Mouse (Mus musculus) kidney, adult 11 months (tissue): ENCODE measurements around the gene Sema4b.

ENCODE experiments used
- DNase-seq: peaks from one replicate; pipeline ENCODE4 v3.0.0; 2022

The Sema4b gene

DNA sequence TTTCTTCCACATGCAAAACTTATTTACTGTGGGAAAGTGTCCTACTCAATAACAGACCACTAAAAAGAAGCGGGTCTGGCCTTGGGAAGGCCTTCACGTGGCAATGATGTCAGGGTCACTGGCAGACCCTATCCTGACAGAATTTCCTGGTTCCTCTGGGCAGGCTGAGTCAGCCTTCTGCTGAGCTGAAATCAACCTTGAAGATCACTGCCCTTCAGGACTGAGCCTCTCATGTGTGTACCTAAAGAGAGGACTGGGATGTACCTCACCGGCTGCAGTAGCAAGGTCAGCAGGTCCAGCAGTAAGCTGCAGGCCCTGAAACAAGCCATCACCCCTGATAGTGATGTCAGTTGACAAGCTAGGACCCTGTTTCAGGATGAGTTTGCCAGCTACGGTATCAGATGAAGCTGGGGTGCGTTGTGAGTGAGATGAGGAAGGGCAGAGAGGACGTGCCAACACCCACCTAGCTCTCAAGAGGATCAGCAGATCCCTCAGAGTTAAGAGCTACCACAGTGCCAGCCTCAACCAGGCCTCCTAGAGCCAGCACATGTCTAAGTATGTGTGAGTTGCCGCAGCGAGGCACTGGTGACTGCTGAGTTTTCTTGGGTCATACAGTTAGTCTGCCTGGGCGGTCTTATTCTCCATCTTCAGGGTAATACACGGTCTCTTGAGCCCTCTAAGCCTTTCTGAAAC is 8.5 kb upstream of the Sema4b start:
- no peak for DNase-seq

DNA sequence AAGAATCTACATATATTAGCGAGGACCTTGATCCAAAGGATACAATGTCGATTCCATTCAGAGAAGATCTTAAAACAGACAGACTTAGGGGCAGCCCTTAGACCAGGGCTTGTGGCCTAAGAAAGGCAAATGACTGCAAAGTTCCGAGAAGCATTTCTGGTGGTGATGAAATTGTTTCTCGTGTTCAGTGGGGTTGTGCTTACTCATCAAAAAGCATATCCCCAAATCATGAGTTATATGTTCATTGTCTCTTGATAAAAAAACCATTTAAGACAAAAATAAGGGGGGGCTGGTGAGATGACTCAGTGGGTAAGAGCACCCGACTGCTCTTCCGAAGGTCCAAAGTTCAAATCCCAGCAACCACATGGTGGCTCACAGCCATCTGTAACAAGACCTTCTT is 7.3 kb upstream of the Sema4b start:
- DNase-seq = no peak

DNA sequence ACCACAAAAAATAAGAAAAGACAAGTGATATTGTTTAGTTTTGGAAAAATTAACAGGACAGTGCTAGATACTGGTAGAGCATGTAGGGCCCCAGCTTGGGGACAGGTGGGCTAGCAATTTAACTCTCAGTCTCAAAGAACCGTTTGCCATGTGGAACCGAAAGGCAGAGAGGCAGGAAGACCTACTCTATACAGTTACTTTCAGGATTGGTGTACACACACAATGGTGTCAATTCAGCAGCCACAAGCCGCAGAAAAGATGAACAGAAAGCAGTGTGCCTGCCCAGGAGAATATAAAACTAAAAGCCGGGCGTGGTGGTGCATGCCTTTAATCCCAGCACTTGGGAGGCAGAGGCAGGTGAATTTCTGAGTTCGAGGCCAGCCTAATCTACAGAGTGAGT is 6.9 kb upstream of the Sema4b start:
- no peak for DNase-seq

DNA sequence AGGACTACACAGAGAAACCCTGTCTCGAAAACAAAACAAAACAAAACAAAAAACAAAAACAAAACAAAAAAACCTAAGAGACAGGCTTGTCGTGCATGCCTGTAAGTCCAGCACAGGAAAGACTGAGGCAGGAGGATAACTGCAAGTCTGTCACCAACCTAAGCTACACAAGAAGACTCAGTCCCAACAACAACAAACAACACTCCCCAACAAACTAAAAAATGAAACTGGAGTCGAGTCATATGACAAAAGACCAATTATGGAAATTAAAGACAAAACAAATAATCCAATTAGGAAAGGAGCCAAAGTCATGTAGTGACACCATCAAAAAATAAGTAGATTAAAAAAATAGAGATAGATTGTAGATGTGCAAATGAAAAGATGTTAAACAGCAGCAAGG is 6.4 kb upstream of the Sema4b start:
- DNase-seq = no peak

DNA sequence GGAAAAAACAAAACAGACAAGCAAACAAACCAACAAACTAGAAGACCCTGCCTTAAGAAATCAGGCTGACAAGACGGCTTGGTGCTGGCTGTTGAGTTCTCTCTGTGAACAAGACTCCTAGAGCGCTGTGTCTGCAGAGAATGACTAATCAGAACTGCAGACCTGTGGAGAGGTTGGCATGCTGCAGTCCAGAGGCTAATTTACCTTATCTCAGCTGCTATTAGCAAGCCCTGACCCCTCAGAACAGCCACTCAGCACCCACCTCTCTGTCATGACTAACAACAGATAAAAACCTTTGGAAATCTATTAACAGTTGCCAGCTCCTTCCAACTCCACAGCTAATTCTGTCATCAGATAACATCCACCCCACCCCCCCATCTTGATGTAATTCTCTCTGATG is 5.6 kb upstream of the Sema4b start:
- no peak for DNase-seq

DNA sequence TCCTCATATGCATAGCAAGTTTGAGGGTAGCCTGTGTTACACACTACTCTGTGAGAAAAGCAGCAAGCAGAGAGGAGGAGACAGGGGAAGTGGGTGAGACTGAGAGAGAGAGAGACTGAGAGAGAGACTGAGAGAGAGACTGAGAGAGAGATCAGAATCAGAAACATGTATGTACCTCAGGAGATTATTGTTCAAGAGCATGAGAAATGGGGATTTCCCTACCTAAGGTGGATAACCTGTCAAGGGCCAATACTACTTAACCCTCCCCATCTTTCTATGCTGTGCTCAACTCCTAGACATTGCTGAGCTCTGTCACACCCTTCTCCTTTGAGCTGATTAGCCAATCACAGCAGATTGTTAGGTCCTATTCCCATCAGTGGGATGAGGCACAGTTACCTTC is 4.5 kb upstream of the Sema4b start:
- no peak for DNase-seq

DNA sequence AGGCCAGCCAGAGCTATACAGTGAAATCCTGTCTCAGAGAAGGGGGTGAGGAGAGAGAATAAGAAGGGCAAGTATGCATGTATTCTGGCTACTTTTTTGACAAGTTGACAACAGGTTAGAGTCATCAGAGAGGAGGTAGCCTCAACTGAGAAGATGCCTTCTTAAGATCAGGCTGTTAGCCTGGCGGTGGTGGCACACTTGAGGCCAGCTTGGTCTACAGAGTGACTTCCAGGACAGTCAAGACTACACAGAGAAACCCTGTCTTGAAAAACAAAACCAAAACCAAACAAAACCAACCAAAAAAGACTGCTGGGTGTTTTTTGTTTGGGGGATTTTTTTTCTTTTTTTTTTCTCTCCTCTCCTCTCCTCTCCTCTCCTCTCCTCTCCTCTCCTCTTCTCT is 3.2 kb upstream of the Sema4b start:
- no peak for DNase-seq

DNA sequence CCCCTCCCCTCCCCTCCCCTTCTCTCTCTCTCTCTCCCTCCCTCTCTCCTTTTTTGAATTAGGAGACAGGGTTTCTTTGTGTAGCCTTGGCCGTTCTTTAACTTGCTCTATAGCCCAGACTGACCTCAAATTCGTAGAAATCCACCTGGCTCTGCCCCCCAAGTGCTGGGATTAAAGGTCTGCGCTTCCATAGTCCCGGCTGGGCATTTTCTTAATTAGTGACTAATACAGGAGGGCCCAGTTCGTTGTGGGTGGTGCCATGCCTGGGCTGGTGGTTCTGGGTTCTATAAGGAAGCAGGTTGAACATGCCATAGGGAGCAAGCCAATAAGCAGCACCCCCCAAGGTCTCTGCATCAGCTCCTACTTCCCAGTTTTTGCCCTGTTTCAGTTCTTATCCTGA is 2.7 kb upstream of the Sema4b start:
- DNase-seq = peak; percentile 71

DNA sequence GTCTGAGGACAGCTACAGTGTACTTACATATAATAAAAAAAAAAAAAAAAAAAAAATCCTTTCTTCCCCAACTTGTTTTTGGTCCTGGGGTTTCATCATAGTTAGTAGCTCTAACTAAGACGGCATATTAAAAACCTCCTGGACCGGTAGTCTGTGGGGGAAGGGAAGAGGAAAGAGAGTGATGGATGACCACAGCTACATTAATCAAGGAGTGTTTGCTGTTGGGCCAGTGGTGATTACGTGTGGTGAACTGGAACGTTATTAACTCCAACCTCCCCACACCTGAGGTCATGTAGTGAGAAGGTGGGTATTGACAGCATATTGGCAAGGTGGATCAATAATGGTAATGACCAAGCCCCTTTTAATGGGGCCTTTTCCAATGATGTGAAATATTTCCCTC is 2.1 kb upstream of the Sema4b start:
- no peak for DNase-seq

DNA sequence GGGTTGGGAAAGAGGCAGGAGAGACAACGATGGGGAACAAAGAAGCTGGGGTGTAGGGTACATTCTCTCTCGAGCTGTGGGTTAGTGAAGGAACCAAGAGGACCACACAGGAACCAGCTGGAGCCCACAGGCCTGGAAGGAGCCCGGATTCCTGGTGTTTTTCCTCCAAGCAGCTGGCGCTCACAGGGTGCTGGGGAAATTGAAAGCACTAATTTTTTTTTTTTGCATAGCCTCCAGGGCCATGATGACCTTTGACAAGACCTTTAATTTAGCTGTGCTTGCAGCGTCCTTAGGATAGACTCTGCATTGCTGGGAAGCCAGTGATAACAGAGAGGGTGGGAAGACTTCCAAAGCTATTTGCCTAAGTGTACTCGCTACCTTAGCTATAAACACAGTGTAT is 1.7 kb upstream of the Sema4b start:
- no peak for DNase-seq

DNA sequence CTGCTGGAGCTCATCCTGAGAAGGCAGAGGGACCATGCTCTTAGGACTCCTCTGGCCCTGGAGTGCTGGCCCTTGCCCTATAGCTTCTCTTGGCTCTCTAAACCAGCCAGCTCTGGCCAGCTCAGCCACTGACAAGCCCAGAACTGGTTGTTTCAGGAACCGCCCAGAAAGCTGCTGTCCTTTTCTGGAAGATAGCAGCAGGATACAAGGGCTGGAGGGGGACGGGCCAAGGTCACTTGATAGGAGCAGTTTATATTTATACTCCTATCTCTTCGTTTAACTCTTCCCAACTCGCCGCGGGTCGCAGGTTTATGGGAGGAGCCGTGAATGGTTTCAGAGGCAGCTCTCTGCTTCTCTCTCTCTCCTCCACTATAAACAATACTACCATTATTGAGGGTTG is 620 bp upstream of the Sema4b start:
- peak; percentile 89 for DNase-seq

DNA sequence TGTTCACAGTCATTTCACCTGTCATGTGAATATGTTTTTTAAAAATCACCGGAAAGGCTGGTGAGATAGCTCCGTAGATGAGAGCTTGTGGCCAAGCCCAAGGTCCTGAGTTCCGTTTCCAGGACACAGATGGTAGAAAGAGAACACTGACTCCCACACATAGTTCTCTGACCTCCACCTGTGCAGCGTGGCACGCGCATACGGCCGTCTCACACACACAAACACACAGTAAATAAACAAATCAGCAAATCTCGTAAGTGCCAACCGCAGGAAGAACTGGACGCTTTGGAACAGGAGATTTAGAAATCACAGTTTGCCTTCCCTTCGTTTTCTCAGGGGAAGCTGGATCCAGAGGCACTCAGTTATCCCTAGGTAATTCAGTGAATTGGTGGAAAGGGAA is 860 bp downstream of the Sema4b start:
- DNase-seq = no peak

DNA sequence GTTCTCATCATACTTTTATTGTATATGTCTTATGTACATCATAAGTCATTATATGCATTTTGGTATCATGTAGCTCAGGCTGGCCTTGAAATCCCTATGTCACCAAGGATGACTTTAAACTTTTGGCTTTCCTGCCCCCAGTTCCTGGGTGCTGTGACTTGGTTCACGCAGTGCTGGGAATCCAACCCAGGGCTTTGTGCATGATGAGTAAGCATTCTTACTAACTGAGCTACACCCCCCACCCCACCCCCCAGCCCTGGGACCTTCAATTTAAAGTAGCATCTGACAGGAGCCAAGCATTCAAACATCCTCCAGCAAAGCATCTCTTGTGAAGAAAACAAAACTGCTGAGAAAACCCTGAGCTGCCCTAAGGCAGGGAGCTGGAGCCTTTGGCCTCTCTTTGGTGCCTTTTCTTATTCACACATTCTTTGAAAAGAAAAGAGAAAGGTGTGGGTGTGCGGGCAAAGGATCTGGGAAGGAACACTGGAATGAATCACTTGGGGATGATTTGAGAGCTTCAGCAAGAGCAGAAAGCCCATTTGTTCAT is 2.0 kb downstream of the Sema4b start:
- DNase-seq = no peak

DNA sequence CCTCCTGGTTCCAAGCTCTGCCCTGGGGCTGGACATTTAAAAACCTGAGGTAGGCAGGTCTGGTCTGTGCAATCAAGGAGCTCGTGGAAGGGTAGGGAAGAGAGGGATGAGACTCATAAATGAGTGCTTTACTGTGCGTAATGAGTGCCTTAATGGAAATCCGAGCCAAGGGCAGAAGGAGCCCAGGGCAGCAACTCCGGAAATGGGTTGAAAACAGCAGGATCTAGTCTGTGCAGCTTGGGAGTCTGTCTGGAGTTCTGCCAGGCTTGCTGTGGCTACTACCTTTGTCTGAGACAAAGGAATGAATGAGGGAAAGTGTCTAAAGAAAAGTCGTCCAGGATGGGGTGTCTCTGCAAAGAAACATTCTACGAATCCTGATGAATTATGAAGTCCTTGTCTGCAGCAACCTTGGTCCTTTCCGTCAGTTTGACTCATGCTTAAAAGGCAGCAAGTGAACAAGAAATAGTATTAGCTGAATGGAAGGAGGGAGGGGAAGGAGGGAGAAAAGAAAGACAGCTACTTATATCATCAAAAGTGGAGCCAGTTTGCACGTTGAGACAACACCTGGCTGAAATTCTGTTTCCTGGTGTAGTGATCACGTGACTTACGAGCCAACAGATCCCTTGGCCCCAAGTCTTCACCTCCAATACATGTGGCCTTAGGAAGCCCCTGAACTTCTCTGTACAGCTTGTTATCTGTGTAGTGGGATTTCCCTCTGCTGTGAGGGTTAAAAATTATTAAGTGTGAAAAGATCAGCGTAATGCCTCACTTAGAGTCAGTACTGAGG is 2.7 kb downstream of the Sema4b start:
- DNase-seq = no peak

DNA sequence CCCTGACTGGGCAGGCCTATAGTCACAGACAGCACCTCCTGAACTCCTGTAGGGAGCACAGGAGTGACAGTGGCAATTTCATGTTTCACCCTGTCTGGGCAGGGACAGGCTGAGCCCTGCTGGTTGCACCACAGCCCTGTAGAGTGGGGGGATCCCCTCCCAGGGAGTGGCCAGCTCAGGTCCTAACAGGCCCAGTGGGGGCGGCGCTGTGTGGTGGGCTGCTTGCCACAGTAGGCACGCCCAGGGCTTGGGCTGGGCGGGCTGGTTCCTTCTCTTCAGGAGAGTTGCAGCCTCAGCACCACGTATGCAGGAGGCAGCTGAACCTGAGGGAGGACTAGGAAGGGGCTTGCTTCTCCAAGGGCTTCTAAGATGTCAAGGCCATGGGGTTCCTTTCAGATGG is 4.8 kb downstream of the Sema4b start:
- peak; percentile 74 for DNase-seq

DNA sequence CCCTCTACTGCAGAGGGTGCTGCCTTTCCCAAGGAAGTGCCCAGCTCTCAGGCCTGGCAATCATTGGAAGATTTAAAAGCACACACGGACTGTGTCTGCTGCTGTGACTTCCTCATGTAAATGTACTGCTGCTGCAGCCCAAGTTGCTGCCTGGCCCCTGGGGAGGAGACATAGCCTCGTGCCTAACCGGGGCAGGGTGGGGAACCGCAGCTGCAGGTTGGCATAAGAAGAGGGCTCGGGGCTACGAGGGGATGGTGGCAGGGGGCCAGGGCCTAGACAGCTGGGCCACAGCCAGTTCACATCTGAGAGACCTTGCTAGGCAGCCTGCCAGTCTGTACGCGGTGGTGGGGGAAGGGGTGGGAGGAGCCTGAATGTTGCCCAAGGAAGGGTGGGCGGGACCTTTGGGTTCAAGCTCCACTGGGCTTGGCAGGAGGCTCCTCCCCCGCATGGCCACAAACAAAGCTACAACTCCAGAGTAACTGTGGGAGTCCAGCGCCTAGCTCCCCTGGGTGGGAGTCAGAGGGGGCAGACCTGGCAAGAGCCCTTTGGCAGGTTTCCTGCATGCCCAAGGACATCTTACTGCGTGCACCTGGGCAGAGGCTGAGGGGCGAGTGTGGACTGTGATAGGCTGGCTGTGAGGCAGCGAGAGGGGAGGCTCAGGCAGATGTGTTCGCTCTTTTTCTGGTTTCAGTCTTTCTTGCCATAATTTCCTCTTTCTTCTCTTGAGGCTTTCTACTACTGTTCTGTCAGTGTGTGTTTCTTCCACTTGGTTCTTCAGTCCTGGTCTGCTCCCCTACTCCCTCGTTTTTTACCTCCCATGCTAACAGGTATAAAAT is 5.8 kb downstream of the Sema4b start:
- DNase-seq = peak; percentile 94

DNA sequence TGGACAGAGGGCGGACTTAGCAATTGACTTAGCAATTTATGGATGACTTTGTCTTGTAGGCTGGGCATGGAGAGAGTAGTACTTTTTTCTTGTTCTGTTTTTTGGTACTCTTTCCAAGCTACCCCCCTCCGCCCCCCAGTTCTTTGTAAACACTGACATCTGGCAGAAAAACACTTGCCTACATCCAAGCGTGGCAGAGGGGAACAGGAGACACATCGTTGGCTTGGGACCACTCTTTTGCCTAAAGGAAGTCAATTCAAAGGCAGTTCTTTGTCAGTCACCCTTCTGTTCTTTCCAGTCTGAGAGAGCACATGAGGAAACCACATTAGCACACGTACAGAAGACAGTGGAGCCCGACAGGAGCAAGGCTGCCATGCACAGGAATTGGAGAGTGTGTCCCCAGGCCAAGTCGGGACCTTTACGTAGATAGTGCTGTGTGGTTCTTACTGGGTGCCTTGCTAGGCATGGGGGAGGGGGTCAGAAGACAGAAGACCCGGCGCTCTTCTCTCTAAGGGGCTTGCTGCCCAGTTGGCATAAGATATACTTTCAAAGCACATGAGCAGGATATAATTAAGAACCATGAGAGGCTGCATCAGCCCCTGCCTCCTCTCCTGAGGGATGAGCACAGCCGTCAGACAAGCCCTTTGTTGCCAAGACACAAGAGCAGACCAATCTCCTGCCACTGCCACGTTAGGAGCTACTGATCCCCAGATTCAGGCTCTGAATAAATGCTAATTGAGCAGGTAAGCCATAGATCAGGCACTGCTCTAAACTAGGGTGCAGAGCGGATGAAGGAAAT is 7.5 kb downstream of the Sema4b start:
- DNase-seq = no peak

DNA sequence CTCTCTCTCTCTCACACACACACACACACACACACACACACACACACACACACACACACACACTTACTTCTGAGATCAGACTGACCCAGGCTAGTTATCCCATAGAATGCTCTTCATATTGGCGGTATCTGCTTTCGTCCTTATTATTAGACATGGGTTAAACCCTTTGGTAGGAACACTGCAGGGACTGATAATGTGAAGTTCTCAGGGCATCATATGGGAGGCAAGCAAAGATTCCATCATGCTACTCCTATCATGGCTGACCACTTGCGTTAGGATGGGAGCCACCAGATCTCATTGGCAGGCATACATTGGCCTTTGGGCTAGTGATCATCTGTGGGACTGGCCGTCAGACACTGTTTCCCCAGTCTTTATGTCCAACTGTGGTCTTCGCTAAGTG is 8.5 kb downstream of the Sema4b start:
- DNase-seq = no peak

DNA sequence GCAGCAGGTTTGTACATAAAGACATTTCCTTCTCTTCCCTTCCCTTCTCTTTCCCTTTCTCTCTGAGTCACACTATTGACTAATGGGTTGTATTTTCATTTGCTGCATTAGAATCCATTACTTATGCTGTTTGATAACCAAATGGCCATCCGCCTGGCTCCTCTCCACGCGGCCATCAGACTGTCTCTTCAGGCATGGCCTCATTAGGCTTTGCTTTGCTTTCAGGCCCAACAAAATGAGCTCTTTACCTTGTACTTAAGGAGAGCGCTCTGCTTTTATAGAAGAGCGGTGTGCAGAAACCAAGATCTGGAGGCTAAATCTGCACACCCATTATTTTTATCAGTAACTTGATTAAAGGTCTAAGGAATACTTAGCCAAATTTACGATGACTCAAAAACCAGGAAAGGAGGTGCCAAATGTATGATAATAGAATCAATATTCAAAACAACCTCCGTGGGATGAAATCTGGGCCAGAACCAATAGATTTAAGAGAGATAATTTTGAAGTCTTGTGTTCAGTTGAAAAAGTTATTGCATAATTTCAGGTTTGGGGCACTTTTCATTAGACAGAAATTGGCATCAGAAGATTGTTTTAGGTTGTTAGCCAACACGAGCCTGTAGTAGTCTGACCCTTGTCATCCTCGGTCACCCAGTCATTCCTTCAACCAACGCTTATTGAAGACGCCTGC is 9.1 kb downstream of the Sema4b start:
- DNase-seq = no peak

DNA sequence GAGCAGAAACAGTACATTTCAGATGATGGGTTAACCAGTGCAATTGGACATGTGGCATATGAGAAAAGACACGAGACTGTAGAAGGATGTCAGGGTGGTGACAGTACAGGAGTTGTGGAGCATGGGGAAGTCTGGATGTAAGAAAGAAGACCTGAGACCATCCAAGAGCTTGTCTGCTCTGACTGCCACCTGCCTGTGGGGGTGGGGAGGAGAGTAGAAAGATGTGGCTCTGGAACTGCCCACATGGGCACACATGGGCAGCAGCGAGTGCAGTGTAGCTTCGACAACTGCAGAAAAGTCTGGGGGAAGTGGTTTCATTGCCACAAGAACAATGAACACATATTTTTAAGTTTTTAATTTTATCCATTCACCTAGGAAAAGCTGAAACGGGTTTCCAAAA is 10.7 kb downstream of the Sema4b start:
- DNase-seq = no peak

DNA sequence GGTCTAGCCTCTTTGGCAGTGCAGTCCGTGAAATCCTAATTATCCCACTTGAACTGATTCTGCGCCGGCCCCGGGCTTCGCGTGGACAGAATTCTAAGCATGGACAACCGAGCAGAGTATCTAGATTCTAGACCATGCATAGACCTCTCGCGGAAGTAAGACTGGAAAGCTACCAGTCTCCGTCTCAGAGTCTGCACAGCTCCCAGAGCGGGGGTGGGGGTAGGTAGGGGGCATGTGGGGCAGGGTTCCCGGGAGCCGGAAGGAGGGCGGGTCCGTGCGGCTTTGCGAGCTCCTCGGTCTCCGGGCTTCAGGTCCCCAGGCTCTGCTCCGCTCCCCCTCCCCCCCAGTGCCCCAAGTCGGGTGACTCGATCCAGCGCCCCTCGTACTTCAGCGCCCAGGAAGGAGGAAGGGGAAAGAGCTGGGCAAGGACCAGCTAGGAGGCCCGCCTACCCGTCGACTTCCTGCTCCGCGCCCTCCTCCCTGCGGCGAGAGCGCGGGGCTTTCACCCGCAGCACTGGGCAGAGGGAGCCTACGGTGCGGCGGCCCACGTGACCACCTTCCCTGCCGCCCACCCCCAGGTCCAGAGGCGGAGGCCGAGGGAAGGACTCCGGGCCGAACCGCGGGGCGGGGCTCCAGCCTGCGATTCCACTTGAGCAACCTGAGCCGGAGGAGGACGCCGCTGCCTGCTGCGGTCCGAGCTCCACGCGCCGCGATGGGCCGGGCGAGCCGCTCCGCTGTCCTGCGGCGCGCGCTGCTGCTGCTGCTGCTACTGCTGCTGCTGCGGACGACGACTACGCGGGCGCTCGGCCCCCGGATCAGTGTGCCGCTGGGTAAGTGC is 11.5 kb downstream of the Sema4b start:
- DNase-seq = peak; percentile 86
